ENCODE assay signal across 14 mouse cellular contexts in genomic region chr5:65776166-65776565, GRCm38 (mm10).
"Had no signal": no experiment of that assay in that cellular context is flagged by ENCODE, and none has a peak within 500 bp of the region (broad histone marks: within the 10 kb centered on the region; RNA-seq: fewer than 3 reads in every experiment).

No protein-coding gene starts in this region.

- H3K9me3 ChIP-seq: liver, embryonic 13.5 days; megakaryocyte, embryonic 14.5 days; midbrain, embryonic 12.5 days; midbrain, embryonic 15.5 days had no signal

- ATAC-seq: midbrain, embryonic 15.5 days had no signal

- H3K4me3 ChIP-seq: layer of hippocampus, adult 2 months; left cerebral cortex, adult 2 months; liver, embryonic 13.5 days; megakaryocyte, embryonic 14.5 days; midbrain, embryonic 12.5 days; midbrain, embryonic 15.5 days had no signal

- H3K4me2 ChIP-seq: liver, embryonic 13.5 days; midbrain, embryonic 12.5 days; midbrain, embryonic 15.5 days had no signal

- DNase-seq: kidney, adult 18-20 months; kidney, adult 9 months; kidney, postnatal 25 days; layer of hippocampus, adult 9-11 months; layer of hippocampus, postnatal 36 days; liver, embryonic 13.5 days; lung, adult 2 months; lung, postnatal 36 days; thymus, postnatal 25 days had no signal

- H3K4me1 ChIP-seq: liver, embryonic 13.5 days; midbrain, embryonic 15.5 days had no signal

- H3K9ac ChIP-seq: liver, embryonic 13.5 days; midbrain, embryonic 12.5 days; midbrain, embryonic 15.5 days had no signal

- H3K27ac ChIP-seq: layer of hippocampus, adult 2 months; left cerebral cortex, adult 2 months; liver, embryonic 13.5 days; midbrain, embryonic 12.5 days; midbrain, embryonic 15.5 days had no signal

- H3K27me3 ChIP-seq: liver, embryonic 13.5 days; megakaryocyte, embryonic 14.5 days; midbrain, embryonic 12.5 days; midbrain, embryonic 15.5 days had no signal
